Mouse (Mus musculus): ENCODE measurements around the gene Vax2. TPM values are rescaled to one million over a fixed set of nuclear protein-coding genes. Genes with fewer than 3 reads are reported as not detected.

The Vax2 gene
- total RNA-seq (2021) (not detected), polyA plus RNA-seq (2012; rRNA removed) (not detected in 2 replicates)
- long read RNA-seq, result 0 reads

DNA sequence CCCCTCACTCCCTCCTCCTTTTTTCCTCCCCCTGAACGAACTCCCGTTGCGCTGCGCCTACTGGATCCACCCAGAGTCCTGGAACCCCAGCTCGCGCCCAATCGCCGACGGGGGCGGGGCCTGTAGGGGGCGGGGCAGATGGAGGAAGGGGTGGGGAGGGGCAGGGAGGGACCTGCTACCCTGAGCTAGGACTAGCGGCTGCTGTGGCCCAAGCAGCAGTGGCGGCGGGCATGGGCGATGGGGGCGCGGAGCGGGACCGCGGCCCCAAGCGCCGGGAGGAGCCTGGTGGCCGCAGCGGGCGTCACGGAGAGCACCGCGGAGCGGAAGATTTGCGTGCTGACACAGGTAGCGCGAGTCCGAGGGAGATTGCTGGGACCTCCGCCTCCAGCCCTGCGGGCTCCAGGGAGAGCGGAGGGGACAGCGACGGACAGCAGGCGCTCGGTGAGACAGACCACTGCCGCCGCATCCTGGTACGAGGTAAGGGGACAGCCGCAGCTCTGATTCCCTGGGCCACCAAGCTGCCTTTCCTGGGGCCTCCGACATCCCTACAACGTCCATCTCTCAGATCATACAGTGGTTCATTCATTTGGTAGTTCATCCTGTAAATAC, at the start of gene Vax2:
Gene Vax2 (plus strand): TSS at position 198 of the 609 bp plus-strand sequence.
- no peak within 1 kb of the TSS for H3K27ac ChIP-seq
- H3K36me3 ChIP-seq (ENCODE audit: control insufficient read depth, insufficient read depth, low read length), result no peaks in the 10 kb centered on the region
- H3K4me1 ChIP-seq (ENCODE audit: control insufficient read depth, insufficient read depth, low read length), result peaks cover 3% of the 10 kb centered on the region
- TF ChIP-seq EP300 (IDR thresholded peaks at IDR 0.05; ENCODE audit: insufficient read depth, low read depth, low read length), result no peak
- intact Hi-C loops (cut with DNase I), result no loop called here
- H3K4me3 ChIP-seq, result peak within 1 kb of the TSS; percentile 37
- H3K9ac ChIP-seq (ENCODE audit: low read depth, low read length), result no peak within 1 kb of the TSS
- peak; percentile 63 to 70 for DNase-seq
- no peaks in the 10 kb centered on the region for H3K79me2 ChIP-seq (replicated peaks; ENCODE audit: control insufficient read depth, insufficient read depth, low read length)
- peaks cover 45% of the 10 kb centered on the region for H3K27me3 ChIP-seq (ENCODE audit: control insufficient read depth, insufficient read depth, low read length)
- WGBS, result under 1% methylated on average over 44 of the region's 46 CpGs

DNA sequence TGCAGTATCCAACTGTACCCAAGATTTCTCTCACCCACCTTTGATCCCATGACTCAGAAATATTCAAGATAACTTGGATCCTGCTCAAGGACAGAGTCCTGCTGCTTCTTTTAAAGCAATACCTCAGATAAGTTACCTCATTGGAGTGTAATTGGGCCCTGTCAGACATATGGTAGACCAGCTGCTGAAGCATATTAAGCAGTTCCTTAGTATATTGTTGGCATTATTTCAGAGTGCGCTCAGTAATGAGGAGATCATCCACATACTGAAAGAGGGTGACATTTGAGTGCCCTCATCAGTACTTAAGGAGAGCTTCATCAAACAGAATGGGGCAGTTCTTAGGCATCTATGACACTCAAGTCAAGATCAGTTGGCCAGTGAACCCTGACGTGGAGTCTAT, 46.1 kb upstream of the Vax2 start:
- Histone ChIP-seq H3K9ac (ENCODE audit: low read depth, low read length) (no peak overlapping the region), H3K36me3 (ENCODE audit: control insufficient read depth, insufficient read depth, low read length) (no peaks in the 10 kb centered on the region), H3K27me3 (ENCODE audit: control insufficient read depth, insufficient read depth, low read length) (no peaks in the 10 kb centered on the region), H3K79me2 (replicated peaks; ENCODE audit: control insufficient read depth, insufficient read depth, low read length) (no peaks in the 10 kb centered on the region), H3K4me3 (no peak overlapping the region), H3K4me1 (ENCODE audit: control insufficient read depth, insufficient read depth, low read length) (no peaks in the 10 kb centered on the region), H3K27ac (no peak overlapping the region)
- TF ChIP-seq CTCF (IDR thresholded peaks at IDR 0.05), result no peak
- no peak for TF ChIP-seq POLR2A (IDR thresholded peaks at IDR 0.05; ENCODE audit: insufficient read depth, low read depth, low read length)
- no peak for TF ChIP-seq EP300 (IDR thresholded peaks at IDR 0.05; ENCODE audit: insufficient read depth, low read depth, low read length)
- 85% methylated on average over 2 of the region's 2 CpGs for WGBS
- intact Hi-C loops (cut with DNase I), result no loop called here
- no peak for DNase-seq

DNA sequence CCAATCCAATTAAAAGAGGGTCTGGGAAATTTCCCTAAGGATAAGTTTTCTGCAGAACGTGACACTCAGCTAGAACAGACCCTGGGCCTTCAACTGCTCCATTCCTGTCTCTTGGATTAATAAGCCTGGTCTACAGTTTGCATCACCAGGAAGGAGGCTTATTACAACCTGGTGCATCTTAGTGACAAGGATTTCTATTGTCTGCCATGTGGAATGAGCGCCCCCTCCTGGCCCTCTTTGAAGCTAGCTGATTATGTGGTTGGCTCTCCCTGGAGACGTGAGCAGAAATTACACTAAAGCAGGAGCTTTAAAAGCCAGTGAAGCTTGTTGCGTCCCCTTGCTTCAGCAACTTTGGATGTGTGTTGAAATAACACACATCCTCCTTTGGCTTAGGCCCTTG, 37.7 kb upstream of the Vax2 start:
- WGBS, result 9% methylated on average over 4 of the region's 4 CpGs
- Histone ChIP-seq H3K79me2 (replicated peaks; ENCODE audit: control insufficient read depth, insufficient read depth, low read length) (no peaks in the 10 kb centered on the region), H3K4me3 (no peak overlapping the region), H3K27ac (no peak overlapping the region), H3K27me3 (ENCODE audit: control insufficient read depth, insufficient read depth, low read length) (no peaks in the 10 kb centered on the region), H3K9ac (ENCODE audit: low read depth, low read length) (no peak overlapping the region), H3K36me3 (ENCODE audit: control insufficient read depth, insufficient read depth, low read length) (no peaks in the 10 kb centered on the region), H3K4me1 (ENCODE audit: control insufficient read depth, insufficient read depth, low read length) (no peaks in the 10 kb centered on the region)
- peak; percentile 36 to 67 for DNase-seq
- TF ChIP-seq CTCF (IDR thresholded peaks at IDR 0.05) (peak; percentile 83), EP300 (IDR thresholded peaks at IDR 0.05; ENCODE audit: insufficient read depth, low read depth, low read length) (0 out of 2 replicates have a peak, but pooled peaks have one; percentile 52), POLR2A (IDR thresholded peaks at IDR 0.05; ENCODE audit: insufficient read depth, low read depth, low read length) (no peak)
- intact Hi-C loops (cut with DNase I), result loop anchor here (1.0 to 10.0 kb wide), 3 partner anchors 90 to 456 kb away; partner anchors contain the start of gene Slc4a5

DNA sequence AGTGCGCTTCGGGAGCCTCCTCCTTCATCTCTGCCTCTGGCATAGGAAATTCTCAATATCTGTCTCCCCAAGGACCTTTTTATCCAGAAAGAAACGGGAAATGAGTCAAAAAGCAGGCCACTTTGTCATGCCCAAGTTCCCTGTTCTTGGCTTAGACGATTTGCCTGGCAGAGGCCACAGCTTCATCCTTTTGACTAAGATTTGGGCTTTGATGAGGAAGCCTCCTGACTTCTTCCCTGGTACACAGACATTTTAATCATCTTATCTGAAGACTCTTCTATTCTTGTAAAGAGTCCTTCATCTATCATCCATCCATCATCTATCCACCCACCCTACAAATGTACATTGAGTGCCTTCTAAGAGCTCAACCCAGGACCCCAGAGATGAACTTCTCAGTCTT, 33.3 kb upstream of the Vax2 start, which contains the start of gene Cd207:
Gene Cd207 (minus strand): TSS at position 101 of the 400 bp plus-strand sequence.
- intact Hi-C loops (cut with DNase I), result loop anchor here (10.0 kb wide), 1 partner anchor 323 kb away; no protein-coding TSS in a partner anchor
- Histone ChIP-seq H3K79me2 (replicated peaks; ENCODE audit: control insufficient read depth, insufficient read depth, low read length) (no peaks in the 10 kb centered on the region), H3K27me3 (ENCODE audit: control insufficient read depth, insufficient read depth, low read length) (no peaks in the 10 kb centered on the region), H3K4me3 (no peak within 1 kb of the TSS), H3K27ac (no peak within 1 kb of the TSS), H3K36me3 (ENCODE audit: control insufficient read depth, insufficient read depth, low read length) (no peaks in the 10 kb centered on the region), H3K9ac (ENCODE audit: low read depth, low read length) (no peak within 1 kb of the TSS), H3K4me1 (ENCODE audit: control insufficient read depth, insufficient read depth, low read length) (no peaks in the 10 kb centered on the region)
- TF ChIP-seq CTCF (IDR thresholded peaks at IDR 0.05), result no peak
- TF ChIP-seq POLR2A (IDR thresholded peaks at IDR 0.05; ENCODE audit: insufficient read depth, low read depth, low read length), result no peak
- TF ChIP-seq EP300 (IDR thresholded peaks at IDR 0.05; ENCODE audit: insufficient read depth, low read depth, low read length), result no peak
- no peak for DNase-seq
- 40% methylated on average over 4 of the region's 4 CpGs for WGBS

DNA sequence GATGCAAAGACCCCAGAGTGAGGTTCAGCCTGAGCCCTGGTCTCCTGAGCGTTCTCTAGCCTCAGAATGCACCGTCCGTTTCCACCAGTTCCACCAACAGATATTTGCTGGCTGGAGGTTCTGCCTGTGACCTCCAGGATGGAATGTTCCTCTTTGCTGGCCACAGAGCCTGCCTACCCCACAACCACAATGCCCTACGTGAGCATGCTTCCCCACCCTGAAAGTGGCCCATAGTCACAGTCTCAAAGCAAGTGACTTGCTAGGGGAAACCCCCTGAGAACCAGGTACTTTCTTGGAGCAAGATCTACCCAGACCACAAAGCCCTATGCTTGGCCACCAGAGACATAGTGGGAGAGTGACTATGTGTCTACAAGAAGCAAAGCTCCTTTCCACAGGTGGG, 21.7 kb upstream of the Vax2 start:
- Histone ChIP-seq H3K4me3 (no peak overlapping the region), H3K27me3 (ENCODE audit: control insufficient read depth, insufficient read depth, low read length) (peaks cover 10% of the 10 kb centered on the region; the same call in 1 of the 2 replicates), H3K79me2 (replicated peaks; ENCODE audit: control insufficient read depth, insufficient read depth, low read length) (no peaks in the 10 kb centered on the region), H3K4me1 (ENCODE audit: control insufficient read depth, insufficient read depth, low read length) (no peaks in the 10 kb centered on the region), H3K9ac (ENCODE audit: low read depth, low read length) (no peak overlapping the region), H3K36me3 (ENCODE audit: control insufficient read depth, insufficient read depth, low read length) (no peaks in the 10 kb centered on the region), H3K27ac (no peak overlapping the region)
- intact Hi-C loops (cut with DNase I), result no loop called here
- WGBS, result 73% methylated on average over 4 of the region's 4 CpGs
- no peak for TF ChIP-seq POLR2A (IDR thresholded peaks at IDR 0.05; ENCODE audit: insufficient read depth, low read depth, low read length)
- TF ChIP-seq CTCF (IDR thresholded peaks at IDR 0.05), result no peak
- no peak for TF ChIP-seq EP300 (IDR thresholded peaks at IDR 0.05; ENCODE audit: insufficient read depth, low read depth, low read length)
- no peak for DNase-seq

DNA sequence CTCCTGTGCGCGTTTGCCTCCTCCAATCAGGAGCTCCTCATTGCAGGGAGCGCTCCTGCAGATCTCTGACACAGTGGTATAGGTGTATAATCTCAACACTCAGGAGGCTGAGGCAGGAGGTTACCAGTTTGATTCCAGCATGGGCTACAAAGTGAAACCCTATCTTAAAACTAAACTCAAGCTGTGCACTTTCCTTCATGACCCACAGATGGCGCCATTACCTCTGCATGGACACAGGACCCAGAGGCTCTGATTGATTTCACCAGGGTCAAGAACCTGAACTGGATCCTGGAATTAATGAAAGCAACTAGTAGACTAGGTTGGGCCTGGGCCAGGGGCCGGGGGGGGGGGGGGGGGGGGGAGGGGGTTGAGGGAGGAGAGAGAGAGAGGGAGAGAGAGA, 20.8 kb upstream of the Vax2 start:
- H3K27me3 ChIP-seq (ENCODE audit: control insufficient read depth, insufficient read depth, low read length), result peaks cover 10% of the 10 kb centered on the region; the same call in 1 of the 2 replicates
- H3K36me3 ChIP-seq (ENCODE audit: control insufficient read depth, insufficient read depth, low read length), result no peaks in the 10 kb centered on the region
- no peak overlapping the region for H3K27ac ChIP-seq
- no peaks in the 10 kb centered on the region for H3K79me2 ChIP-seq (replicated peaks; ENCODE audit: control insufficient read depth, insufficient read depth, low read length)
- no peak for TF ChIP-seq EP300 (IDR thresholded peaks at IDR 0.05; ENCODE audit: insufficient read depth, low read depth, low read length)
- peak; percentile 79 for TF ChIP-seq CTCF (IDR thresholded peaks at IDR 0.05)
- TF ChIP-seq POLR2A (IDR thresholded peaks at IDR 0.05; ENCODE audit: insufficient read depth, low read depth, low read length), result no peak
- peak in 1 of 2 experiments; percentile 39 for DNase-seq
- H3K4me1 ChIP-seq (ENCODE audit: control insufficient read depth, insufficient read depth, low read length), result no peaks in the 10 kb centered on the region
- intact Hi-C loops (cut with DNase I), result no loop called here
- H3K4me3 ChIP-seq, result no peak overlapping the region
- no peak overlapping the region for H3K9ac ChIP-seq (ENCODE audit: low read depth, low read length)
- WGBS, result 27% methylated on average over 4 of the region's 5 CpGs

Measured in heart, adult 2 months (tissue).